Mouse (Mus musculus) cerebellum, postnatal 4 days (tissue): ENCODE measurements around the gene H2-DMb1.

Experiments used
- DNase-seq, 2 experiments: peaks; one replicate each; pipeline ENCODE4 v3.0.0; 2022; ENCODE audit warnings: low spot score in 2 of 2, mixed read lengths in 1 of 2

H2-DMb1 gene

GRCm38 (mm10) chr17:34208421-34208820 is 55.5 kb downstream of the H2-DMb1 start:
- no peak for DNase-seq

- DNase-seq: no peak
These were observed 56.8 kb downstream of the H2-DMb1 start for GRCm38 (mm10) chr17:34209680-34210079.
